Mouse (Mus musculus) kidney, embryonic 15.5 days (tissue): Measurements from ENCODE around the gene Dchs1. TPM values are rescaled to one million over a fixed set of nuclear protein-coding genes. Genes with fewer than 3 reads are reported as not detected.
A peak's percentile ranks its signal among the peaks of the same experiment; 100 is the strongest.
"Not testable (repeated sequence)": the region's sequence is repeated elsewhere in the genome, so short reads cannot be mapped to it uniquely, and the experiment has no call there.

ENCODE experiments used
- ATAC-seq: fragments of 200-750 bp; cut with Nextera tagmentation; replicated peaks from 2 replicates; pipeline ENCODE4 v1.8.0; 2017; ENCODE audit warnings: moderate TSS enrichment; ENCODE audit not compliant: low FRiP score
- H3K27ac ChIP-seq: fragments of 300-500 bp; sonication (generic); 2 replicates; pipeline ENCODE4 v1.5.1; 2015; ENCODE audit warnings: mild to moderate bottlenecking, inconsistent platforms
- H3K27me3 ChIP-seq: fragments of 300-500 bp; sonication (generic); 2 replicates; pipeline ENCODE4 v1.6.1; 2015; ENCODE audit warnings: inconsistent platforms
- H3K36me3 ChIP-seq: fragments of 300-500 bp; sonication (generic); 2 replicates; pipeline ENCODE4 v1.6.1; 2015; ENCODE audit warnings: inconsistent platforms
- H3K4me1 ChIP-seq: fragments of 300-500 bp; sonication (generic); 2 replicates; pipeline ENCODE4 v1.6.1; 2015; ENCODE audit warnings: inconsistent platforms
- H3K4me2 ChIP-seq: fragments of 300-500 bp; sonication (generic); 2 replicates; pipeline ENCODE4 v1.6.1; 2015; ENCODE audit warnings: moderate library complexity, mild to moderate bottlenecking, inconsistent platforms
- H3K4me3 ChIP-seq: fragments of 300-500 bp; sonication (generic); replicated peaks from 2 replicates; pipeline ENCODE4 v1.5.1; 2015; ENCODE audit warnings: mild to moderate bottlenecking, inconsistent platforms
- H3K9ac ChIP-seq: fragments of 300-500 bp; sonication (generic); 2 replicates; pipeline ENCODE4 v1.6.1; 2015; ENCODE audit warnings: mild to moderate bottlenecking, inconsistent platforms
- H3K9me3 ChIP-seq: fragments of 300-500 bp; sonication (generic); replicated peaks from 2 replicates; pipeline ENCODE4 v1.6.1; 2016; ENCODE audit warnings: inconsistent platforms
- WGBS: fragments of 180-500 bp; shearing (Covaris S2); methylation state at CpG from one replicate; pipeline ENCODE4 v1.1.7; 2015; ENCODE audit warnings: mixed read lengths; 5-methylcytosine and 5-hydroxymethylcytosine counted together
- polyA plus RNA-seq: library from polyadenylated mRNA; unstranded; fragments of >200 nt; fragmentation: Nextera tagmentation; extraction: Ambion mirVana; gene quantifications from 2 replicates; pipeline ENCODE4 v1.2.1, GENCODE M21; 2015

The Dchs1 gene
- polyA plus RNA-seq, 1 experiment from 2014 or later: 12.1 TPM

- Histone ChIP-seq H3K9me3 (no peaks in the 10 kb centered on the region), H3K27me3 (no peaks in the 10 kb centered on the region)
- 87% methylated on average over 10 of the region's 10 CpGs for WGBS
These were observed 34.2 kb downstream of the Dchs1 start for GRCm38 (mm10) chr7:105753281-105753680.

DNA sequence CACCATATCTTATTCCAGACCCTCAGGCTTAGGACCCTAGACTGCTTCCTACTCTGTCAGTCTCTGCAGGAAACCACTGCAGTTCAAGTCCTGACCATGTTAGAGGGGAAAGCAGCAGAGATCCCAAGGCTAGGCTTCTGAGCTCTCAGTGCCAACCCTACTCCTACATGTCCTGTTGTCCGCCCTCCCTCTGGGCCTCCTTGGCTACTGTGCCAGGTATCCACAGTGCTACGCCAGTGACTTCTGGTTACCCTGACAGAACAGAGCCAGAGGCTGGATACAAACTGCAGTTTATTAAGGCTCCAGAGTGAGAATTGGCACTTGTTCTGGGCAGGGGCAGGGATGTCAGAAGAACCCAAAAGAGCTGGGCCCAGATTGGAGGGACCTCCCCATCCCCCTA, 34.7 kb downstream of the Dchs1 start:
- Histone ChIP-seq H3K27ac (0 out of 2 replicates have a peak overlapping the region, but pooled peaks have one; percentile 25), H3K27me3 (no peaks in the 10 kb centered on the region), H3K4me2 (no peak overlapping the region), H3K9me3 (no peaks in the 10 kb centered on the region), H3K4me1 (peaks cover 13% of the 10 kb centered on the region), H3K36me3 (peaks cover 71% of the 10 kb centered on the region), H3K4me3 (no peak overlapping the region), H3K9ac (no peak overlapping the region)
- peak; percentile 19; the same call in 1 of the 2 replicates for ATAC-seq
- 83% methylated on average over 2 of the region's 2 CpGs for WGBS

More at GRCm38 (mm10) chr7:105753281-105753680, 34.2 kb downstream of the Dchs1 start:
- Histone ChIP-seq H3K4me1 (peaks cover 13% of the 10 kb centered on the region), H3K4me3 (no peak overlapping the region), H3K27ac (no peak overlapping the region), H3K36me3 (peaks cover 72% of the 10 kb centered on the region), H3K9ac (no peak overlapping the region), H3K4me2 (no peak overlapping the region)
- no peak for ATAC-seq

- Histone ChIP-seq H3K4me3 (peak within 1 kb of the TSS; percentile 60), H3K27me3 (no peaks in the 10 kb centered on the region), H3K4me2 (peak within 1 kb of the TSS; percentile 61), H3K9ac (peak within 1 kb of the TSS; percentile 63), H3K4me1 (peaks cover 13% of the 10 kb centered on the region), H3K9me3 (no peaks in the 10 kb centered on the region), H3K27ac (peak within 1 kb of the TSS; percentile 41; the same call in 1 of the 2 replicates), H3K36me3 (peaks cover 71% of the 10 kb centered on the region)
- WGBS: 21% methylated on average over 20 of the region's 20 CpGs
- peak; percentile 93 for ATAC-seq
These were observed 35.7 kb downstream of the Dchs1 start, which contains the start of gene Tpp1 for GRCm38 (mm10) chr7:105751491-105752433. Gene Tpp1 (minus strand): TSS chr7:105752235.

GRCm38 (mm10) chr7:105747776-105748175, 39.7 kb downstream of the Dchs1 start:
- Histone ChIP-seq H3K9ac (no peak overlapping the region), H3K36me3 (peaks cover 44% of the 10 kb centered on the region), H3K9me3 (no peaks in the 10 kb centered on the region), H3K27me3 (no peaks in the 10 kb centered on the region), H3K4me3 (no peak overlapping the region), H3K4me1 (peaks cover 16% of the 10 kb centered on the region), H3K4me2 (no peak overlapping the region), H3K27ac (no peak overlapping the region)
- 85% methylated on average over 2 of the region's 2 CpGs for WGBS
- no peak for ATAC-seq

DNA sequence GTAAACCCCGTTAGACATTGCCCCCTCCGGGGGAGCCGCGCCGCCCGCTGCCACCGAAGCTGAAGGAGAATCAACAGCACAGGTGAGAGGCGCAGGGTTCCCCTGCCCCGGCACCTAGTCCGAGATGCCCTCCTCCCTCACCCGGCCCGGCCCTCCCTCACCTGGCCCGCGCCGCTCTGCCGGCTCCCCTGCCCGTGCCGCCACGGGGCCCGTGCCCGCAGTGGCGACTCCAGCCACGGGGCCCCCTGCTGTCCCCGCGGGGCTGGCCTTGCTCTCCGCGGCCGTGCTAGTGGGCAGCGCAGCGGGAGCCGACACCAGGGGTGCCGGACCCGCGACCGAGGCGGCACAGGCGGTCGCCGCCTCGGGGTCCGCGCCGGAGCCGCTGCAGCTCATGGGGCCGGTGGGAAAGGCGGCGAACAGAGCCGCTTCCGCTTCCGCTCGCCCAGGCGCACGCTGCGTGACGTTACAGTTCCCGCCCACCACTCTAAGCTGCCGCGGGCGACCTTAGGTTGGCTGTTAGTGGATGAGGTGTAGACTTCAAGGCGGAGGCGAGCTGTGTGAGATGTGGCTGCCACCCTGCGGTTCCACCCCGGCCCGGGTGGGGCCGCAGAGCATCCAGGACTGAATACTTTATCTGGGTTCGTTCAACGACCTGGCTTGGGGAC, 43.4 kb downstream of the Dchs1 start, which contains the start of gene Taf10:
Gene Taf10, minus strand, starts transcription at position 436 of the 665 bp plus-strand sequence.
- ATAC-seq: peak; percentile 98
- under 1% methylated on average over 63 of the region's 67 CpGs for WGBS
- H3K36me3 ChIP-seq: peaks cover 69% of the 10 kb centered on the region
- peak within 1 kb of the TSS; percentile 83 for H3K27ac ChIP-seq
- no peaks in the 10 kb centered on the region for H3K27me3 ChIP-seq
- H3K4me2 ChIP-seq: peak within 1 kb of the TSS; percentile 82
- no peaks in the 10 kb centered on the region for H3K9me3 ChIP-seq
- peaks cover 15% of the 10 kb centered on the region for H3K4me1 ChIP-seq
- peak within 1 kb of the TSS; percentile 94 for H3K9ac ChIP-seq
- H3K4me3 ChIP-seq: peak within 1 kb of the TSS; percentile 98

DNA sequence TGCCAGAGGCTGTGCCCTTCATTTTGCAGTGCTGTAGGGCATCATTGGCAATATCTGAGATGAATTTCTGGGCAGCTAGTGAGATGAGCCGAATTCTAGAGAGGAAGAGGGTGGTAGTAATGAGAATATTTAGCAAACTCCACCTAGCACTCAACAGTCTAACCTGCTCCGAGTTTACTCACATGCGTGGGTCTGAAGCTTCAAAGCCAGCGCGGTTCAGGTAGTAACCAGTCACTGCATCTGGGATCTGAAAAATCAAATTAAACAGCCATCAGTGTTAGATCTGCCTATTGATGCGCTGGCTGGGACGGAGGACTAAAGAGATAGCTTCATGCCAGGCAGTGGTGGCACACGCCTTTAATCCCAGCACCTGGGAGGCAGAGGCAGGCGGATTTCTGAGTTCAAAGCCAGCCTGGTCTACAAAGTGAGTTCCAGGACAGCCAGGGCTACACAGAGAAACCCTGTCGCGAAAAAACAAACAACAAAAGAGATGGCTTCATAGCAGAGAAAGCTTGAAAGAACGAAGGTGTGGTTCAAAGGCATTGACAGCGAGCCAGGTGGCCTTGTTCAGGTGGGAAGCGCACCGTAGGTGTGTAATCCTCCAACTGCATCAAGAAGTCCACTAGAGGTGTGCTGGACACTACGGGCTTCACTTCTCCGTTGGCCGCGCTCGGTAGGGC, 44.1 kb downstream of the Dchs1 start:
- H3K36me3 ChIP-seq: peaks cover 62% of the 10 kb centered on the region
- not testable (repeated sequence) for H3K9me3 ChIP-seq, ATAC-seq, H3K27me3 ChIP-seq
- H3K4me3 ChIP-seq: peak overlapping the region; percentile 98
- H3K4me2 ChIP-seq: peak overlapping the region; percentile 82
- WGBS: 33% methylated on average over 20 of the region's 20 CpGs
- H3K27ac ChIP-seq: peak overlapping the region; percentile 83
- peak overlapping the region; percentile 94 for H3K9ac ChIP-seq
- H3K4me1 ChIP-seq: peaks cover 22% of the 10 kb centered on the region

- 80% methylated on average over 7 of the region's 7 CpGs for WGBS
These were observed 44.8 kb downstream of the Dchs1 start for GRCm38 (mm10) chr7:105742539-105743215.

DNA sequence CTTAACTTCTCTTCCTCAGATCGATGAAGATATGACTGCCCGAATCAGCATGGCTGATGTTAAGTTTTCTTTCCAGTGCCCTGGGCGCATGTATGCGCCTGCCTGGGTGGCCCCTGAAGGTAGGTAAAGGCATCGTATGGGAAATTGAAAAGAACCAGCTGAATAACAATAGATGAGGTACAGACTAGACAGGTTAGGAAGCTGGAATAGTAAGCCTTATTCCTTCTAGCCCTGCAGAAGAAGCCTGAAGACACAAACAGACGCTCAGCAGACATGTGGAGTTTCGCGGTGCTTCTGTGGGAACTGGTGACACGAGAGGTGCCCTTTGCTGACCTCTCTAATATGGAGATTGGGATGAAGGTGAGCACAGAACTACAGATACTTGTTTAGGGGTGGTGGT, 45.5 kb downstream of the Dchs1 start:
- WGBS: 94% methylated on average over 9 of the region's 9 CpGs
- H3K36me3 ChIP-seq: peaks cover 49% of the 10 kb centered on the region
- H3K27ac ChIP-seq: no peak overlapping the region
- no peak overlapping the region for H3K4me2 ChIP-seq
- no peak overlapping the region for H3K4me3 ChIP-seq
- H3K27me3 ChIP-seq: no peaks in the 10 kb centered on the region
- peaks cover 33% of the 10 kb centered on the region for H3K4me1 ChIP-seq
- H3K9me3 ChIP-seq: no peaks in the 10 kb centered on the region
- no peak overlapping the region for H3K9ac ChIP-seq
- ATAC-seq: no peak

More at GRCm38 (mm10) chr7:105742539-105743215, 44.8 kb downstream of the Dchs1 start:
- Histone ChIP-seq H3K36me3 (peaks cover 56% of the 10 kb centered on the region), H3K9ac (peak overlapping the region; percentile 94; the same call in 1 of the 2 replicates), H3K4me1 (peaks cover 29% of the 10 kb centered on the region), H3K4me2 (peak overlapping the region; percentile 82), H3K4me3 (peak overlapping the region; percentile 98)
- not testable (repeated sequence) for H3K27me3 ChIP-seq, ATAC-seq, H3K9me3 ChIP-seq, H3K27ac ChIP-seq

GRCm38 (mm10) chr7:105740851-105741250, 46.6 kb downstream of the Dchs1 start:
- ATAC-seq: no peak
- 85% methylated on average over 6 of the region's 6 CpGs for WGBS
- Histone ChIP-seq H3K36me3 (peaks cover 39% of the 10 kb centered on the region), H3K4me3 (no peak overlapping the region), H3K9me3 (no peaks in the 10 kb centered on the region), H3K4me1 (peaks cover 33% of the 10 kb centered on the region), H3K9ac (no peak overlapping the region), H3K27me3 (no peaks in the 10 kb centered on the region), H3K27ac (no peak overlapping the region), H3K4me2 (no peak overlapping the region)

GRCm38 (mm10) chr7:105740089-105740795, 47.2 kb downstream of the Dchs1 start:
- 90% methylated on average over 13 of the region's 13 CpGs for WGBS
- no peaks in the 10 kb centered on the region for H3K9me3 ChIP-seq

More at GRCm38 (mm10) chr7:105740089-105740795, 47.2 kb downstream of the Dchs1 start:
- Histone ChIP-seq H3K4me3 (no peak overlapping the region), H3K4me1 (peaks cover 38% of the 10 kb centered on the region), H3K9ac (no peak overlapping the region), H3K36me3 (peaks cover 39% of the 10 kb centered on the region), H3K27ac (peak overlapping the region; percentile 96; the same call in 1 of the 2 replicates), H3K27me3 (no peaks in the 10 kb centered on the region), H3K4me2 (no peak overlapping the region)
- ATAC-seq: no peak
